Mouse (Mus musculus) left cerebral cortex, adult 18-20 months (tissue): ENCODE measurements at regions not wholly inside any gene's neighbourhood (a gene's known extent, or its start where the extent isn't known, plus 50 kb on each side); places are given as distances from the start of the nearest gene placed in this dataset.

Source experiments
- DNase-seq, 2 experiments: peaks; one replicate each; pipeline ENCODE4 v3.0.0; 2021 to 2022; ENCODE audit warnings: low spot score in 2 of 2, mixed read lengths in 1 of 2

DNA sequence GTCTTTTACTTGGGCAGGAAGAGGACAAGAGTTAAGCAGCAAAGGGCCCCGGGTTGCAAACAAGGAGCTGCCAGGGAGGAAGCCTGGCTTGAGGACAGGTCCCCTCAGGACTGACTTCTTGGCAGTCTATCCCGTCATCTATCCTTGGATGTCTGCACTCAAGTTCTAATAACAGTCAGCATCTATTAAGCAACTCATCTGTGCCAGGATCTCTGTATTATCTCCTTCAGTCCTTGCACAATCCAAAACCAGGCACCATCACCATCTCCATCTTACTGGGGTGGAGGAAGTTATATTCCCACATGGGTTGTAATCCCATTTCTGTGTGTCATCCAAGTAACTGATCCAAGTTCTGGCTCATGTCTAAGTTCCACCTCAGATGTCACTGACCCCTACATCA lies 87.1 kb upstream of the Lifr start:
- no peak for DNase-seq

GRCm38 (mm10) chr15:7005142-7005541 lies 85.3 kb upstream of the Lifr start:
- peak in 1 of 2 experiments; percentile 12 for DNase-seq

DNA sequence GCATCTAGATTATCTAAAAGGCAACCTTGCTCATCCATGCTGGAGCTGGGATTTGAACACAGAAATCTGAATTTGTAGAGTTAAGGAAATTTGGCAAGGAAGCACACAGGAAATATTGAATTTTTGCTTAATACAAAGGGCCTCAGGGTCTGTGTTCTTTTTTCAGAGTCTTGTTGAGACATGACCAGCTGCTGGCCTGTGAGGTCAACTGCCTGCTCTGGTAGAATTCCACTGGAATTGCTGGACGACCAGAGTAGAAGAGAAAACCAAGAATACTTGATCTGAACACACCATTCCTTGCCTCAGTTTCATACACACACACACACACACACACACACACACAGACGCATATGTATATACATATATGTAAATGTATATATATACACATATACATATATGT lies 84.1 kb upstream of the Lifr start:
- DNase-seq, result no peak

DNA sequence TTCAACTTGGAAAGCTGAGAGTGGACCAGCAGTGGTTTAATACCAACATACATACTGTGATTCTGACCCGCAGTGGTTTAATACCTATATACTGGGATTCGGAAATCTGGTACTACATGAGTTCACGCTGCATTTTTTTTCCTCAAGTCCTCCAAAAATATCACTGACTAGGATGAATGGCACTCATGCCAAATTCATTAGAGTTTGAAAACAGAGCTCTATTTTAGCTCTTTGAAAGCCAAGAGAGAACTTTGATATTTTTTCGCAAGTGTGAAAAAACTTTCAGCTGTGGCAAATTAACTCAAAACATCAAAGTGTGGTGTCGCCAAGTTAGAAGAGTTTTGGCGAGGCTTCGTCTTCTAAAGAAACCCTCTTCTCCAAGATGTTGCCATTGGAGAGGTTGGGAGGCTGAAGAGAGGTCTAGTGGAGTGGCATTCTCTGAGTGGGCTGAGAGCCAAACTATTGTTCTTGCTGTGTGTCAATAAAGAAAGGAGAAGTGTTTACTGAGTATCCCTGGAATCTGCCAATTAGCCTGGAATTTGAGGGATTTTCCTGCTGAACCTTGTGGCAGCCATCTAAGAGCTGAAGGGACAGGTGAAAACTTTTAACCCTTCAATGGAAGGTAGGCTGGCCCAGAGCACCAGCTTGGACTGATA lies 81.6 kb upstream of the Lifr start:
- no peak for DNase-seq

- no peak for DNase-seq
Observed at GRCm38 (mm10) chr15:7010966-7011695, 79.3 kb upstream of the Lifr start.

DNA sequence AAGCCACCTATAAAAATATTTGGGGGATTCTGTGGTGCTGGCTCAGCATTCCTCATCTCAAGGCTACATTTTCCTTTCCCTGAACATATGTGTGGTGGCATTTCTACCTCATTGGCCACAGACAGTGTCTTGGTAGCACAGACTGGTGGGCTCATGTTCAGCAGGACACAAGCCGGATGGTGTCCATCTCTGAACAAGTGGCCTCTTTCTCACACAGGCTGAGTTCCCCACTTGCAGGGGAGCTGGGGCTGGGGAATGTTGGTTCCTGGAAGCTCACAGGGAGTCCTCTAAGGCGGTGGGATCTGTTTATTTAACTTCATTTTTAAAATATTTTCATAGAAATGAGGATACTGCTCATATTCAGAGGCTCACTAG lies 78.7 kb upstream of the Lifr start:
- no peak for DNase-seq

- DNase-seq, result no peak
Observed at GRCm38 (mm10) chr15:7012446-7012845, 78.0 kb upstream of the Lifr start.

DNA sequence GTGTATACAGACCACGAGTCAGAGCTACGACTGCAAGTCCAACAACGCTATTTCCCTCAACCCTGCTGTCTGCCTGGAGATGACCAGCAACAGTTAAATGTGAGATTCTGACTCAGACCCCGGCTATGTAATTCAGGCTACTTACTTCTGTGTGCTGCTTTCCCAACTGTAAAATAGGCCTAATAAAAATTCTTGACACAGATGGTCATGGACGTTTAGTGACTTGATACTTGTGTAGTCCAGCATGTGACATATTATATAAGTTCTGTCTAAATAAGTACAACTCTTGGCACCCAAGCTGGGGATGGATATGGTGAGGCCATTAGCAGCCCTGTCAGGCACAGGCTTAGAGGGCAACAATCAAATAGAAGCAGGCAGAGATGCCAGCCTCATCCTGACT lies 77.4 kb upstream of the Lifr start:
- DNase-seq, result no peak

GRCm38 (mm10) chr15:7014984-7015383 lies 75.4 kb upstream of the Lifr start:
- DNase-seq, result no peak

- no peak for DNase-seq
Observed at GRCm38 (mm10) chr15:7016018-7016417, 74.4 kb upstream of the Lifr start.

- DNase-seq, result no peak
Observed at GRCm38 (mm10) chr15:7017281-7017845, 73.1 kb upstream of the Lifr start.

DNA sequence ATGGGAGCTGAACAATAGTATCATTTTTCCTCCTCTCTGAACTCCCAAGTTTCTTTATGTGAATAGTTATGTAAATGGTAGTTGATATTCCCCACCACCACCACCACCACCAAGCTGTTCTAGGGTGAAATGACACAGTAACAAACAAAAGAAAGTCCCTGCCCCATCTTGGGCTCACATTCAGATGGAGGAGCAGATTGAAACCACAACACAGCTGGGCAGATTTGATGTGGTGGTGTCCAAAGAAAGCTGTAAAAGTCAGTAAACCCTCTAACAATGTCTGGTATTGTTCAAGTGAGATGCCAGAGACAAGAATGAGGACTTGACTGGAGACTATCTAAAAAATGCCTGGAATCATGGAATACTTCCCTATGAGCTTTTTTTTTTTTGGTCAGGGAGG lies 67.8 kb upstream of the Lifr start:
- no peak for DNase-seq

DNA sequence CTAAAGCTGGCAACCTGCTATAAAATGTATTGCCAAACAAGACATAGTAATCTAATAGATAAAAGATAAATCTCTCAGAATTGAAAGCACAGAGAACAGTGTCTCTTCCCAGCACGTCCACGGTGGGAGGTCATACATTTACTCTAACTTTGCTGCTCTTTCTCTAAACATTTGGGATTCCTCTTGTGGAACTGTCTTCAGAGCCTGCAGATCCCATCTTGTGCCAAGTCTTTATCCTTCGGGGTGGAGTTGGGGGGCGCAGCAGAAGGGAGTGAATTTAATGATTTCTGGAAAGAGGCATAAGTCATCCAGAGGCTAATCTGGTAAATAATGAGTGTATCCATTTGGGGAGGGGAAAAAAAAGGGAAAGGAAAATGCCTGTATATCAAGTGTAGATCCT lies 65.2 kb upstream of the Lifr start:
- no peak for DNase-seq

GRCm38 (mm10) chr15:7031297-7032043 lies 58.9 kb upstream of the Lifr start:
- no peak for DNase-seq

- peak; percentile 9 to 28 for DNase-seq
Observed at GRCm38 (mm10) chr15:7037475-7037874, 52.9 kb upstream of the Lifr start.

DNA sequence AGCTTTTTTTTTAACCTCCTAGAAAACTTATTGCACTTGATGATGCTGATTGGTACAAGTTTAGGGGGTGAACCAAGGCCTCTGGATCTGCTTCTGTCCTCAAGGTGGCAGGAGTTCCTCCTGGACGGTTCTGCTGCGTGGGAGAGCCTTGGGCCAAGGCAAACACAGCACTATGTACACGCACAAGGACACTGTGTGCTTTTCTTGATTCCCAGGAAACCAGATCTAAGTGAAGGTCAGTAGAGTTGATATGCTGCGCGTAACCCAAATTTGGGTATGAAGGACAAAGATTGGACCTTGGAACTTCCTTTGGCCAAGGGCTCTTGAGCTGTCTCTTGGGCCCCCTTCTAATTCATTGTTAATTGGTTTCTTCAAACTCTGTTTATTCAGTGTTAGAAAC lies 51.3 kb upstream of the Lifr start:
- DNase-seq, result no peak

DNA sequence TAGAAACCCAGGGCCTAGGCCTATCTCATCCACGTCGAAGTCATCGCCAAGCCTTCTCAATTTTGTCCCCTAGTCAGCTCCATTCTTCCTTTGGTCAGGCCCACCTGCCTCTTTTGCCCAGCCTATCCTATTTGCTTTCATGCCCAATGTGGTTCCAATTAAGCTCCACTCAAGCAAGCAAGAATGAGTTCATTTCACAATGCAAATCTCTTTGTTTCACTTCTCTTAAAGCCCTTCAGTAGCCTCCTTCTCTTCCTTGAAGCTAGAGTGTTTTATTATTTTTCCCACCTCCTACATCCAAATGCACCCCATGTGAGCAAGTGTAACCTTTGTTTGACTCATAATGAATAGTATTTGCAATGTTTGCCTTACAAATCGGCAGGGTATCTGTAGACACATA lies 50.6 kb upstream of the Lifr start:
- no peak for DNase-seq
